Mouse (Mus musculus) layer of hippocampus, adult 9-11 months (tissue): Measurements from ENCODE around the gene Ube2l3.

Experiments
- DNase-seq: peaks from one replicate; pipeline ENCODE4 v3.0.0; 2022

The Ube2l3 gene

GRCm38 (mm10) chr16:17146772-17147235 is 55.6 kb downstream of the Ube2l3 start, which contains the start of gene Ccdc116:
Gene Ccdc116, minus strand, starts transcription at chr16:17147229.
- DNase-seq, result peak; percentile 85

DNA sequence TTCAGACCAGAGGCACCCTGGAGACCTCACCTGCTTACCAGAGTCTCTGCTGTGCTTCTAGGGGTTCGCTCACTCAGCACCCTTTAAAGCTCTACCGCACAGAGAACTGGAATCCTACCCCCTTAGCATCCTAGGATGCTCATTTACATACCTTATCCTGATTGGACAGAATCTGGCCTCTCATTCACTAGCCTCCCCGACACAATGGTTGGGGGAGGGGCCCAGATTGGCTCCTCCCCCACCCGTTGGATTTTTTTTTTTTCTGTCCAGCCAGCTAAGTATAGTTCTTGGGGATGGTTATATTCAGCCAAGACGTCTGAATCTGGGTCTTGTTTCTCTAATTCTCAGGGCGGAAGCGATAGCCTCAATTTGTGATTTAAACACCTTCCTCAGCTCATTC is 58.1 kb downstream of the Ube2l3 start, which contains the start of gene Ydjc:
Gene Ydjc (plus strand): TSS at position 283 of the 400 bp plus-strand sequence.
- DNase-seq, result no peak

GRCm38 (mm10) chr16:17137355-17137754 is 65.1 kb downstream of the Ube2l3 start:
- DNase-seq, result no peak

DNA sequence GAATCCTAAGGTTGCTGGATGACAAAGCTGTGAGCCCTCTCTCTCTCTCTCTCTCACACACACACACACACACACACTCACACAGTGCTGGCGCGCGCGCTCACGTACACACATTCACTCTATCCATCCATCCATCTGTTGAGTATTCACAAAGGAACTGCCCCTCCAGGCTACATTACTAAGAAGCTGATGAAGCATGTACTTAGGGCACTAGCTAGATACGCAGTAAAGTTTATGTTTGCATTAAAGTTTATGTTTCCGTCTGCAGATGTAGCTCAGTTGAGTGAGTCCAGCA is 69.6 kb downstream of the Ube2l3 start:
- DNase-seq, result no peak

- peak; percentile 98 for DNase-seq
Observed at GRCm38 (mm10) chr16:17132089-17132905, 70.2 kb downstream of the Ube2l3 start, which contains the start of gene Sdf2l1. Gene Sdf2l1, minus strand, starts transcription at chr16:17132383.

DNA sequence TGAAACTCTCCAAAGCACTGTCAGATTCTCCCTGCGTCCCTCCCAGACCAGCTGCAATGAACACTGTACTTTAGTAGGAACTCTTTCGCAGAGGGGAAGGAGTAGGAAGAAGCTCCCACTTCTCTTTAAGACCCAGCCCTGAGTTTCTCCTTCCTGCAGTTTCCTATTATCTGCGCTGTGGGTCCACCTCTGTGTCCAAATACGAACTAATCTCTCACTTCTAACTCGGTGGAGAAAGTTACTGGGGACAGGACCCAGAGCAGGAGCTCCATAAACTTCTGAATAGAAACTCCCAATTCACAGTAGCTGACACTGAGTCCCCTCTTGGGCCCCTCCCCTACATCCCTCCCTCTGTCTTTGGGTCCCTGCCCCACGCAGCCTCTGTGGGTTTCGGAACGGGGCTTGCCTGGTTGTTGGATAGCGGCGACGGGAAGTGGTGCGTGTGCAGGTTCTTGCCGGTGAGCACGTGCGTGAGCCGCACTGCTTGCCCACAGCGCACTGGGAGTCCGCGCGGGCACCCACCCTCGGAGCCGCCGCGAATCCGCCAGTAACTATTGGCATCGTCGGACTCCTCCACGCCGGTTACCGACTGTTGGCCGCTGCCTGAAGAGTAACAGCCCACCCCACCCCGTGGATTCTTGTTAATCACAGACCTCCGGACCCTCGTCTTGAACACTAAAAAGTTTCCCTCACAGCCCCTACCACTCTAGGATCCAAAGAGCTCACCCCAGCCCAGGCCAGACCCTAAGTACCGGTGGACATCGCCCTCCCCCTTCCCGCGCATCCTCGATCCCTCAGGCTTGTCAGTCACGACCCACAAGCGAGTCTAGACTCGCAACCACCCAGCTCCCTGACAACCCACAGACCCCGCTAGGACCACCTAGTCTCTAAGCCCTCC is 71.0 kb downstream of the Ube2l3 start:
- no peak for DNase-seq

DNA sequence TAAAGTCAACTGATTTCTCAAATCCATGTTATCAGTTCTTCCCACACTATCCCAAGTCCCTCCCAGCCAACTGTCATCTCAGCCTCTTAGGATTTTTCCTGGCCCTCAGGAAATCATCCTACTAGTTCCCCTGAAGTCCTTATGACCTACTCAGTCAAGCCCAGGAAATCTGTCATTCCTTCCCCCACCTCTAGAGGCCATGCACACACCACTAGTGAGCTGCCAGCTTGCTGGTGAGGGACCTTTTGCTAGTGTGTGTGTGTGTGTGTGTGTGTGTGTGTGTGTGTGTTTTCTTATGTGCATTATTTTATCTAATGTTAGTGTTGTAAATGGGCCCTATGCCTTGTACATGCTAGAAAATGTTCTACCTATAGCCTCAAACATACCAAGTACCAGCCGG is 75.2 kb downstream of the Ube2l3 start:
- DNase-seq, result peak; percentile 32

- peak; percentile 56 for DNase-seq
Observed at GRCm38 (mm10) chr16:17124871-17125520, 77.5 kb downstream of the Ube2l3 start, which contains the start of gene 2610318N02Rik. Gene 2610318N02Rik, minus strand, starts transcription at chr16:17125167.

DNA sequence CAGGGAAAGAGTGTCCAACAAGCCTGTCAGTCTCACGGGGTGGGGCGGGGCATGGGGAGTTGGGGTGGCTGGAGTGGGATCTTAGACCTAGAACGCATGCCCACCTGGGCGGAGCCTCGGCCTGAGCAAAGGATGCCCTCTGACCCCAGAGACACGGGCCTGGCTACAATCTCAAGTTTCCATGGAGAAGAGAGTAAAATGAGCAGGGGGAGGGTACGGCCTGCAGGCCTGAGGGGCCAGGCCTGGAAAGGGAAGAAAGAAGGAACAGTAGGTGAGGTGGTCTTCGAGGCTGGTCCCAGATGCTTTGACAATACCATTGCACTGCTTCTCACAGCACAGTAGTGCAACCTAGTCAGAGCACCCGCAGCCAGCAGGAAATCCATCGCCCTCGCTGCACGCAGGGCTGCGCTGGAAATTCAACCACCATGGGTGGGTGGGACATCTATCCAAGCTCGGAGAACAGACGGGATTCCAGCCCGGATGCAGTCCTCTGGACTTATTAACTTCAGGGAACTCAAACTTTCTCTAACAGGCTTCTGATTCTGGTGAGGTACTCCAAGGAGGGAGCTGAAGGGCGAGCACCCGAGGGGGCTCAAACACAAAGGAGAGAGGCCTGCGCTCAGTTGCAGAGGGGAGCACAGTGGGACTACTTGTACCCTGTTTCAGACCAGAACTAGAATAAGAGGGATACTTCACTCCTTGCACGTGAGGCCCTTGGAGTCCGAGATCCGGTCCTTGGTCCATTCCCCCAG is 78.2 kb downstream of the Ube2l3 start:
- no peak for DNase-seq

DNA sequence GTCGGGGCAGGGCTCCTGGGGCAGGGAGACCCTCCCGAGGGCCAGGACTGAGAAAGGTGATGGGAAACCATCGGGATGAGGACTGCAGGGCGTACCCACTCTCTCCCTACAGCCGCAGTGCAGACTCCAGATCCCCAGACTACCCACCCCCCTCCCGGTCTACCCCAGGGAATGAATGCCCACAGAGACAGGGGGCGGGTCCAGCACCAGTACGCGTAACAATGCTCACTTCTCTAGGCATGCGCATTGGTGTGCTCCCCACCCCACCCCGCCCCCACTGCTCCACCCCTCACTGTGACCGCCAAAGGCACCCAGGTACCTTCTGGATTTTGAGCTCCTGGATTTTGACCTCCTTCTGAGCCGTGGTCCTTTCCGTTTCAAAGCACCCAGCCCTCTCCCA is 80.9 kb downstream of the Ube2l3 start:
- no peak for DNase-seq

- no peak for DNase-seq
Observed at GRCm38 (mm10) chr16:17117309-17117799, 85.1 kb downstream of the Ube2l3 start.

DNA sequence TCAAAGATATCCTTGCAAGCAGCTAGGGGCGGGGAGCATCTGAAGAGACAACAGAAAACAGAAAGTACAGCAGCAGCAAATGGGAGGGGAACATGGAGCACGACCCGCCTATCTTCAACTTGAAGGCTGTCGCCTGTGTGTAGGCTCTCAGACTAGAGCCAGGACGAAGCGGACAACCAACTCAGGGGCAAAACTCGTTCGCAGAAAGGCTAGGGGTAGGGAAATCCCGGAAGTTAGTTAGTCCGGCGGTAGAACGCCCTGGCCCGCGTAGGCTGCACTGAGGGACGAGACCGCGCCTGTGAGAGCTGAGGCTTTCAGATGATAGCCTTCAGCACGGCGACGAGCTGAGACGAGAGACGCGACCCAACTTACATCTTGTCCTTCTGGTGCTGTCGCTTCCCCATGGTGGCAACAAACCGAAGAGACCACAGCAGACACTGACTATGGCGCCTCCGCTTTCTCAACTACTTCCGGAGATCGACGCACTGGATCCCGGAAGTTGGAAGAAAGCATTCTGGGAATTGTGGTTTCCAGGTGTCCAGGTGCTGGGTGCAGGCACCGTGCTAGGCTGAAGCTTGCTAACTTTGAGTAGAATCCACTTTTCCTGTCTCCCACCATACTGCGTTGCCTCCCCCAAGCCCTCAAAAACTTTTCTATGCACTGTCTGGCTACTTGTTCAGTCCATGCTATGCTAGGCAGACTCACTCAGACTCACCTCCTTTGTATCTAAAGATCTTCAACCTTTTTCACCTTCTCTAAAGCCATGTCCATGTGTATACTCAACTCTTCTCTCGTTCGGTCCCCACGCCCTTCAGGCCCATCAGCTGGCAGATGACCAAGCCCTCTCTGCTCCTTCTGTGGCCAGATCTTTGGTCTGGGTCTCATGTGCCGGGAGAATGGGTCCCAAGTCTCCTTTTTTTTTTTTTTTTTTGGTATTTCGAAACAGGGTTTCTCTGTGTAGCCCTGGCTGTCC is 91.4 kb downstream of the Ube2l3 start, which contains the start of gene Ppil2:
Gene Ppil2 (minus strand): TSS at position 487 of the 973 bp plus-strand sequence.
- DNase-seq, result peak; percentile 76

- no peak for DNase-seq
Observed at GRCm38 (mm10) chr16:17104600-17104999, 97.8 kb downstream of the Ube2l3 start.

- DNase-seq, result no peak
Observed at GRCm38 (mm10) chr16:17102630-17103220, 99.7 kb downstream of the Ube2l3 start.
